Mouse (Mus musculus) T-cell, adult 66 days (primary cell): ENCODE measurements around the gene Mtg2. TPM values are rescaled to one million over a fixed set of nuclear protein-coding genes. Genes with fewer than 3 reads are reported as not detected.

Source experiments
- total RNA-seq, 2 experiments: library from RNA; stranded (reverse); gene quantifications; 3 replicates in 1 of 2; 4 replicates in 1 of 2; pipeline ENCODE4 v1.2.4; 2023

The Mtg2 gene
- total RNA-seq, result 10 to 100 TPM; 22.1 to 28.7 TPM

GRCm38 (mm10) chr2:180070481-180071453 lies at the start of gene Mtg2:
Gene Mtg2 (plus strand): TSS chr2:180070588.

GRCm38 (mm10) chr2:180024401-180025098 lies 45.8 kb upstream of the Mtg2 start, which contains the start of gene Lsm14b:
Gene Lsm14b (plus strand): TSS chr2:180024987.

GRCm38 (mm10) chr2:180042256-180042857 lies 28.0 kb upstream of the Mtg2 start, which contains the start of the genes Psma7 and Ss18l1:
Gene Psma7 (minus strand): TSS chr2:180042433.
Gene Ss18l1 (plus strand): TSS chr2:180042509.

GRCm38 (mm10) chr2:180103978-180104658 lies 33.7 kb downstream of the Mtg2 start, which contains the start of gene Hrh3:
Gene Hrh3 (minus strand): TSS chr2:180104488.

GRCm38 (mm10) chr2:180118661-180119438 lies 48.5 kb downstream of the Mtg2 start, which contains the start of gene Osbpl2:
Gene Osbpl2 (plus strand): TSS chr2:180119306.

Other genes starting within 250 kb of the Mtg2 start
- 10 to 100 TPM; 41.3 to 45.6 TPM for gene Taf4, start 93.9 kb upstream of the Mtg2 start, total RNA-seq
- 10 to 100 TPM; 47.2 to 49.4 TPM for gene Lsm14b, start 45.6 kb upstream of the Mtg2 start, total RNA-seq
- 100 to 1,000 TPM; 165 to 168 TPM for gene Psma7, start 28.2 kb upstream of the Mtg2 start, total RNA-seq
- gene Ss18l1, start 28.1 kb upstream of the Mtg2 start, total RNA-seq, result 1 to 10 TPM; 7.1 to 7.6 TPM
- not detected for gene Hrh3, start 33.9 kb downstream of the Mtg2 start, total RNA-seq
- gene Osbpl2, start 48.7 kb downstream of the Mtg2 start, total RNA-seq, result 10 to 100 TPM; 27.1 to 30.8 TPM
- 100 to 1,000 TPM; 123 to 127 TPM for gene Adrm1, start 100.9 kb downstream of the Mtg2 start, total RNA-seq
- gene Lama5, start 155.3 kb downstream of the Mtg2 start, total RNA-seq, result under 1 TPM; 0.09 to 0.12 TPM
- gene Rps21, start 186.8 kb downstream of the Mtg2 start, total RNA-seq, result 1,000 to 10,000 TPM; 2,687 to 2,790 TPM
- 10 to 100 TPM; 35.0 to 41.0 TPM for gene Cables2, start 202.9 kb downstream of the Mtg2 start, total RNA-seq
- gene Rbbp8nl, start 219.3 kb downstream of the Mtg2 start, total RNA-seq, result not detected